13 mouse cellular contexts compared by ENCODE assay signal in genomic region chr15:78749855-78750254, GRCm38 (mm10). TPM values are rescaled to one million over a fixed set of nuclear protein-coding genes. Genes with fewer than 3 reads are reported as not detected.
DNase-seq lines count a peak whose midpoint lies in the region; ATAC-seq and TF ChIP-seq lines count a peak whose summit lies in the region.
"Had no signal": no experiment of that assay in that cellular context is flagged by ENCODE, and none has a peak within 500 bp of the region (broad histone marks: within the 10 kb centered on the region; RNA-seq: fewer than 3 reads in every experiment).

No protein-coding gene starts in this region.

- H3K9ac ChIP-seq in forebrain, embryonic 13.5 days, result no peak overlapping the region
- H3K9ac ChIP-seq in forebrain, postnatal 0 days, result no peak overlapping the region
- H3K9ac ChIP-seq: liver, embryonic 14.5 days; midbrain, embryonic 15.5 days had no signal

- H3K27me3 ChIP-seq in forebrain, embryonic 13.5 days, result no peaks in the 10 kb centered on the region
- H3K27me3 ChIP-seq in forebrain, postnatal 0 days (ENCODE audit: insufficient read depth, low read length), result no peaks in the 10 kb centered on the region
- no peaks in the 10 kb centered on the region for H3K27me3 ChIP-seq in embryonic facial prominence, embryonic 10.5 days (replicated peaks; ENCODE audit: low read depth, poor library complexity, severe bottlenecking)
- peaks cover 17% of the 10 kb centered on the region; the same call in 1 of the 2 replicates for H3K27me3 ChIP-seq in heart, embryonic 10.5 days (ENCODE audit: insufficient read depth, poor library complexity, severe bottlenecking)
- H3K27me3 ChIP-seq: midbrain, embryonic 15.5 days had no signal

- H3K4me3 ChIP-seq in forebrain, embryonic 13.5 days, result no peak overlapping the region
- no peak overlapping the region for H3K4me3 ChIP-seq in forebrain, postnatal 0 days (ENCODE audit: low read depth, low read length)
- H3K4me3 ChIP-seq in embryonic facial prominence, embryonic 10.5 days, result no peak overlapping the region
- no peak overlapping the region for H3K4me3 ChIP-seq in heart, embryonic 10.5 days
- H3K4me3 ChIP-seq: midbrain, embryonic 15.5 days had no signal

- peak; percentile 31; the same call in 1 of the 2 replicates for ATAC-seq in forebrain, embryonic 13.5 days
- no peak for ATAC-seq in forebrain, postnatal 0 days

- H3K4me1 ChIP-seq in forebrain, embryonic 13.5 days, result peaks cover 33% of the 10 kb centered on the region
- no peaks in the 10 kb centered on the region for H3K4me1 ChIP-seq in forebrain, postnatal 0 days (ENCODE audit: insufficient read depth)
- H3K4me1 ChIP-seq in embryonic facial prominence, embryonic 10.5 days, result peaks cover 21% of the 10 kb centered on the region
- no peaks in the 10 kb centered on the region for H3K4me1 ChIP-seq in heart, embryonic 10.5 days

- 59% methylated on average over 5 of the region's 5 CpGs for WGBS in forebrain, embryonic 13.5 days
- WGBS in forebrain, postnatal 0 days, result 60% methylated on average over 5 of the region's 5 CpGs
- 47% methylated on average over 5 of the region's 5 CpGs for WGBS in embryonic facial prominence, embryonic 10.5 days
- 49% methylated on average over 5 of the region's 5 CpGs for WGBS in heart, embryonic 10.5 days

- no peak overlapping the region for H3K4me2 ChIP-seq in forebrain, embryonic 13.5 days
- H3K4me2 ChIP-seq in forebrain, postnatal 0 days (ENCODE audit: low read depth), result no peak overlapping the region
- H3K4me2 ChIP-seq: midbrain, embryonic 15.5 days had no signal

- peaks cover 5% of the 10 kb centered on the region; the same call in 1 of the 2 replicates for H3K36me3 ChIP-seq in forebrain, embryonic 13.5 days (ENCODE audit: poor library complexity, severe bottlenecking)
- H3K36me3 ChIP-seq in forebrain, postnatal 0 days (ENCODE audit: insufficient read depth), result no peaks in the 10 kb centered on the region
- no peaks in the 10 kb centered on the region for H3K36me3 ChIP-seq in embryonic facial prominence, embryonic 10.5 days (replicated peaks)
- H3K36me3 ChIP-seq in heart, embryonic 10.5 days, result no peaks in the 10 kb centered on the region
- H3K36me3 ChIP-seq: midbrain, embryonic 15.5 days had no signal

- H3K27ac ChIP-seq in forebrain, embryonic 13.5 days, result peak overlapping the region; percentile 71; the same call in 1 of the 2 replicates
- H3K27ac ChIP-seq in forebrain, postnatal 0 days (ENCODE audit: low read depth, low read length), result no peak overlapping the region
- H3K27ac ChIP-seq in embryonic facial prominence, embryonic 10.5 days (replicated peaks), result no peak overlapping the region
- H3K27ac ChIP-seq in heart, embryonic 10.5 days, result no peak overlapping the region
- H3K27ac ChIP-seq: liver, embryonic 14.5 days; midbrain, embryonic 15.5 days had no signal

- no peaks in the 10 kb centered on the region for H3K9me3 ChIP-seq in forebrain, embryonic 13.5 days (replicated peaks)
- no peaks in the 10 kb centered on the region for H3K9me3 ChIP-seq in forebrain, postnatal 0 days (ENCODE audit: low read length)
- no peaks in the 10 kb centered on the region for H3K9me3 ChIP-seq in embryonic facial prominence, embryonic 10.5 days
- H3K9me3 ChIP-seq in heart, embryonic 10.5 days, result no peaks in the 10 kb centered on the region
- H3K9me3 ChIP-seq: midbrain, embryonic 15.5 days had no signal

- no peak for DNase-seq in forebrain, postnatal 0 days
- DNase-seq in ES-CJ7 (ENCODE audit: low read depth, low spot score), result peak; percentile 80
- DNase-seq in embryonic facial prominence, embryonic 10.5 days (ENCODE audit: low spot score), result peak; percentile 43
- DNase-seq in kidney, postnatal 36 days, result peak; percentile 28 to 50
- DNase-seq in urinary bladder, adult 2 months (ENCODE audit: low spot score), result no peak
- DNase-seq in ovary, postnatal 10 days (ENCODE audit: low spot score), result no peak
- no peak for DNase-seq in heart, embryonic 10.5 days (ENCODE audit: low spot score)
- DNase-seq: cerebellum, postnatal 14 days; layer of hippocampus, adult 9-11 months had no signal

- TF ChIP-seq CTCF in forebrain, postnatal 0 days (IDR thresholded peaks at IDR 0.05; ENCODE audit: low read depth), result no peak

RNA-seq across cellular contexts. Expression of gene Mfng, which starts 23.4 kb away (rescaled TPM):
- 136 and 138 TPM in 2 replicates for polyA plus RNA-seq in forebrain, embryonic 13.5 days (2015; fragmentation: Nextera tagmentation; extraction: Ambion mirVana)
- 6.4 and 11.4 TPM in 2 replicates for total RNA-seq in forebrain, postnatal 0 days (2014; rRNA removed)
- 16.0 and 16.8 TPM in 2 replicates for polyA plus RNA-seq in forebrain, postnatal 0 days (2015; fragmentation: Nextera tagmentation; extraction: Ambion mirVana)
- 36.4 and 39.0 TPM in 2 replicates for polyA plus RNA-seq in embryonic facial prominence, embryonic 10.5 days (2016; fragmentation: Nextera tagmentation; extraction: Ambion mirVana)
- 8.0 and 9.2 TPM in 2 replicates for polyA plus RNA-seq in urinary bladder, adult 2 months (2012; rRNA removed)
- polyA plus RNA-seq in heart, embryonic 10.5 days (2016; fragmentation: Nextera tagmentation; extraction: Ambion mirVana), result 5.5 and 10.3 TPM in 2 replicates

RNA-seq across cellular contexts. Expression of gene Elfn2, which starts 31.3 kb away (rescaled TPM):
- 1.7 and 1.8 TPM in 2 replicates for polyA plus RNA-seq in forebrain, embryonic 13.5 days (2015; fragmentation: Nextera tagmentation; extraction: Ambion mirVana)
- total RNA-seq in forebrain, postnatal 0 days (2014; rRNA removed), result 33.9 and 51.6 TPM in 2 replicates
- polyA plus RNA-seq in forebrain, postnatal 0 days (2015; fragmentation: Nextera tagmentation; extraction: Ambion mirVana), result 8.1 and 10.1 TPM in 2 replicates
- 0.05 and 0.16 TPM in 2 replicates for polyA plus RNA-seq in embryonic facial prominence, embryonic 10.5 days (2016; fragmentation: Nextera tagmentation; extraction: Ambion mirVana)
- 0.03 and 0.04 TPM in 2 replicates for polyA plus RNA-seq in urinary bladder, adult 2 months (2012; rRNA removed)
- 0.02 TPM in 1 of 2 replicates, not detected in the other for polyA plus RNA-seq in heart, embryonic 10.5 days (2016; fragmentation: Nextera tagmentation; extraction: Ambion mirVana)
- polyA plus RNA-seq: heart, embryonic 14.5 days; liver, embryonic 14.5 days had no signal

RNA-seq across cellular contexts. Expression of gene Card10, which starts 53.0 kb away (rescaled TPM):
- 0.92 and 0.93 TPM in 2 replicates for polyA plus RNA-seq in forebrain, embryonic 13.5 days (2015; fragmentation: Nextera tagmentation; extraction: Ambion mirVana)
- 0.57 and 0.77 TPM in 2 replicates for total RNA-seq in forebrain, postnatal 0 days (2014; rRNA removed)
- polyA plus RNA-seq in forebrain, postnatal 0 days (2015; fragmentation: Nextera tagmentation; extraction: Ambion mirVana), result 1.2 and 1.7 TPM in 2 replicates
- 3.3 and 4.3 TPM in 2 replicates for polyA plus RNA-seq in embryonic facial prominence, embryonic 10.5 days (2016; fragmentation: Nextera tagmentation; extraction: Ambion mirVana)
- polyA plus RNA-seq in urinary bladder, adult 2 months (2012; rRNA removed), result 8.6 and 9.5 TPM in 2 replicates
- polyA plus RNA-seq in heart, embryonic 10.5 days (2016; fragmentation: Nextera tagmentation; extraction: Ambion mirVana), result 3.5 and 4.0 TPM in 2 replicates

Comparison
In these comparisons a context has a peak if more than half of its experiments do, and no peak if none do; other contexts are left out.
1. DNase-seq: peak in ES-CJ7 (single experiment), embryonic facial prominence, embryonic 10.5 days (single experiment) and kidney, postnatal 36 days (2 of 2); none in forebrain, postnatal 0 days (single experiment), urinary bladder, adult 2 months (single experiment), ovary, postnatal 10 days (single experiment) and heart, embryonic 10.5 days (single experiment).